Mouse (Mus musculus): Measurements from ENCODE around the gene Gatad1. TPM values are rescaled to one million over a fixed set of nuclear protein-coding genes. Genes with fewer than 3 reads are reported as not detected.

Gene Gatad1
- polyA plus RNA-seq, 1 experiment from 2014 or later, result 72.5 TPM

DNA sequence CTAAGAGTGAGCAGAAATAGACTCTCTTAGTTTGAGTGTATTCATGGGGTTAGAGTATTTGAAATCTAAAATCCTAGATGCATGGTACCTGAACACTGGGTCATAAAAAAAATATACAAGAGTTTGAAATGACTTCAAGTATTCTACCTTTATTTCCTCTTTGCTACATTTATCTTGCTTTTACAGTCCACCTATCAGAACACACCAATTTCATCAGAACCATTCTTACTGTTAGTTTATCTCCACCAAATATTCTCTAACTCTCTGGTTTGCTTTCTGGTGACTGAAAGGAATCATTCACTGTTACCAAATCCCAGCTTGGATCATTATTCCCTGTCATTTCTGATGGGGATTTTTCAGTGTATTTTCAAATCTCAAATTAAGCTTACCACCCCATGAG is 59.8 kb downstream of the Gatad1 start:
- ATAC-seq (ENCODE audit: low FRiP score, low TSS enrichment), result no peak
- Histone ChIP-seq H3K9me3 (ENCODE audit: control insufficient read depth, low read length) (no peaks in the 10 kb centered on the region), H3K36me3 (ENCODE audit: control insufficient read depth, insufficient read depth, low read length) (0 out of 2 replicates have a peak, but pooled peaks cover 5% of the 10 kb centered on the region), H3K9ac (replicated peaks; ENCODE audit: low read length) (peak overlapping the region; percentile 71; the same call in 1 of the 2 replicates), H3K27ac (replicated peaks; ENCODE audit: low read depth, low read length) (no peak overlapping the region), H3K4me1 (ENCODE audit: control insufficient read depth, insufficient read depth, low read length) (peaks cover 16% of the 10 kb centered on the region), H3K27me3 (ENCODE audit: control insufficient read depth, insufficient read depth, low read length) (no peaks in the 10 kb centered on the region), H3K4me3 (replicated peaks; ENCODE audit: low read depth, low read length) (peak overlapping the region; percentile 87), H3K4me2 (ENCODE audit: low read length) (peak overlapping the region; percentile 84)
- no peak for DNase-seq

DNA sequence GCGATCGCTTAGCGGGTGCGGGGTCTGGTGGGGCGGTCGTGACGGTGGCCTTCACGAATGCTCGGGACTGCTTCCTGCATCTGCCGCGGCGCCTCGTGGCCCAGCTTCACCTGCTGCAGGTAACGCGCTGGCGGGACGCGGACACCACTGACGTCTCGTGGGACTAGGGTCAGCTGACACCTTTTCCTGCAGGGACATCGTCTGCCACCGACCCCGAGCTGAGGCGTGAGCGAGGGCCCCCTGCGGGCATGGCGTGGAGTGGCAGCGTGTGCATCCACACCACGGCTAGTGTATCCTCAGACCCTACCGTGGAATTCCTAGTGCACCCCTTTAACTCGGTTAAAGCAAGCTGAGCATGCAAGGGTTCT is 60.6 kb downstream of the Gatad1 start, which contains the start of gene Rbm48:
TSS of gene Rbm48 (minus strand) at position 187 of the 368 bp plus-strand sequence.
- Histone ChIP-seq H3K9me3 (ENCODE audit: control insufficient read depth, low read length) (no peaks in the 10 kb centered on the region), H3K27me3 (ENCODE audit: control insufficient read depth, insufficient read depth, low read length) (no peaks in the 10 kb centered on the region), H3K4me3 (replicated peaks; ENCODE audit: low read depth, low read length) (peak within 1 kb of the TSS; percentile 87), H3K9ac (replicated peaks; ENCODE audit: low read length) (peak within 1 kb of the TSS; percentile 71), H3K27ac (replicated peaks; ENCODE audit: low read depth, low read length) (peak within 1 kb of the TSS; percentile 79), H3K4me1 (ENCODE audit: control insufficient read depth, insufficient read depth, low read length) (peaks cover 16% of the 10 kb centered on the region), H3K4me2 (ENCODE audit: low read length) (peak within 1 kb of the TSS; percentile 84), H3K36me3 (ENCODE audit: control insufficient read depth, insufficient read depth, low read length) (peaks cover 12% of the 10 kb centered on the region)
- under 1% methylated on average over 31 of the region's 31 CpGs for WGBS
- DNase-seq (peak; percentile 91), ATAC-seq (ENCODE audit: low FRiP score, low TSS enrichment) (peak; percentile 87)

DNA sequence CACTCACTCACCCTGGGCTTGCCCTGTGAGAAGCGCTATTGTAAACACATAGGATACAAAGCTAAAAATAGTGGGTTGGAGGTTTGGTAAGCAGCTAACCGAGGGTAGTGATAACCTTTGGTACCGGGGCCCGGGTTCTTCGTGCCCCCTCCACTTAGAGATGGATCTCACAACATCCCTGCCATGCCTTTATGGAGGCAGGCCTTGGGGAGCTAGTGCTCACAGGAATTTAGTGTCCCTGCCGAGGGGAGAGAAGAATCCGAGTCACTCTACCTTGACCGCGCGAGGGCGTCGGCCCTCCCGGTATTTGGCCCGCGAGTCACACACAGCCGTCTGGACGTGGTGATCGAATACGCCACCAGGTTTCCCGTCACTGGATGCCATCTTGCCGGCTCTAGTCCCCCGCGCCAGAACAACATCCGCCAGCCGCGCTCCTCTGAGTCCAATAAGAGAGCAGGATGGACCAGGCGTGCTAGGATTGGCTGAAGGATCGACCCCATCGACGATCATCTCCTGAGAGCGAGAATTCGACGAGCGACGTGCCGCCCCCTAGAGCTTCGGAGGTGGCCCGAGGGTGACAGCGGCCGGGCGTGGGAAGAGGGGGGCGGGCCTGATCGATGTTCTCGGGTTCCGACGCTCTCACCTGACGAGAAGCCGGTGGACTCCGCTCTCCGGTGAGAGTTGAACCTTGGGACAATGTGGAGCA is 61.1 kb downstream of the Gatad1 start, which contains the start of gene Pex1:
TSS of gene Pex1 (plus strand) at position 374 of the 706 bp plus-strand sequence.
- H3K4me3 ChIP-seq (replicated peaks; ENCODE audit: low read depth, low read length), result peak within 1 kb of the TSS; percentile 87
- peaks cover 16% of the 10 kb centered on the region for H3K4me1 ChIP-seq (ENCODE audit: control insufficient read depth, insufficient read depth, low read length)
- H3K36me3 ChIP-seq (ENCODE audit: control insufficient read depth, insufficient read depth, low read length), result peaks cover 18% of the 10 kb centered on the region
- peak; percentile 98 for DNase-seq
- peak within 1 kb of the TSS; percentile 71 for H3K9ac ChIP-seq (replicated peaks; ENCODE audit: low read length)
- peak within 1 kb of the TSS; percentile 84 for H3K4me2 ChIP-seq (ENCODE audit: low read length)
- WGBS, result under 1% methylated on average over 48 of the region's 50 CpGs
- H3K27ac ChIP-seq (replicated peaks; ENCODE audit: low read depth, low read length), result peak within 1 kb of the TSS; percentile 79
- peak; percentile 98 for ATAC-seq (ENCODE audit: low FRiP score, low TSS enrichment)
- H3K9me3 ChIP-seq (ENCODE audit: control insufficient read depth, low read length), result no peaks in the 10 kb centered on the region
- no peaks in the 10 kb centered on the region for H3K27me3 ChIP-seq (ENCODE audit: control insufficient read depth, insufficient read depth, low read length)

Small RNAs within 50 kb of the gene (microRNA-seq; reads per million reads assigned to microRNA genes)
- gene Gm22926, result not detected
- gene Gm26238, result not detected

Other genes starting within 250 kb of the Gatad1 start
- 25.7 and 29.0 TPM in 2 replicates for gene Fam133b, start 113.4 kb downstream of the Gatad1 start, polyA plus RNA-seq (2014; fragmentation: Nextera tagmentation; extraction: Ambion mirVana)
- gene 1700109H08Rik, start 85.6 kb downstream of the Gatad1 start, polyA plus RNA-seq (2014; fragmentation: Nextera tagmentation; extraction: Ambion mirVana), result 3.6 and 4.1 TPM in 2 replicates
- 21.8 and 24.4 TPM in 2 replicates for gene Pex1, start 61.1 kb downstream of the Gatad1 start, polyA plus RNA-seq (2014; fragmentation: Nextera tagmentation; extraction: Ambion mirVana)
- gene Rbm48, start 60.6 kb downstream of the Gatad1 start, polyA plus RNA-seq (2014; fragmentation: Nextera tagmentation; extraction: Ambion mirVana), result 15.7 and 18.5 TPM in 2 replicates
- gene Tmbim7, start 6.0 kb downstream of the Gatad1 start, polyA plus RNA-seq (2014; fragmentation: Nextera tagmentation; extraction: Ambion mirVana), result not detected in 2 replicates
- 19.5 and 25.6 TPM in 2 replicates for gene Ankib1, start 145.7 kb upstream of the Gatad1 start, polyA plus RNA-seq (2014; fragmentation: Nextera tagmentation; extraction: Ambion mirVana)
- gene Krit1, start 146.0 kb upstream of the Gatad1 start, polyA plus RNA-seq (2014; fragmentation: Nextera tagmentation; extraction: Ambion mirVana), result 56.9 and 68.8 TPM in 2 replicates
- gene Lrrd1, start 188.0 kb upstream of the Gatad1 start, polyA plus RNA-seq (2014; fragmentation: Nextera tagmentation; extraction: Ambion mirVana), result 0.12 and 0.18 TPM in 2 replicates
- 6.8 and 7.0 TPM in 2 replicates for gene Mterf1a, start 236.7 kb upstream of the Gatad1 start, polyA plus RNA-seq (2014; fragmentation: Nextera tagmentation; extraction: Ambion mirVana)

Measured in midbrain, embryonic 14.5 days (tissue).